Mouse (Mus musculus) midbrain, embryonic 12.5 days (tissue): Measurements from ENCODE around the gene Gm10197. TPM values are rescaled to one million over a fixed set of nuclear protein-coding genes. Genes with fewer than 3 reads are reported as not detected.
A peak's percentile ranks its signal among the peaks of the same experiment; 100 is the strongest.

Source experiments
- ATAC-seq: fragments of 200-750 bp; cut with Nextera tagmentation; 2 replicates; pipeline ENCODE4 v1.8.0; 2017; ENCODE audit warnings: low read depth, moderate TSS enrichment, moderate library complexity; ENCODE audit not compliant: low FRiP score
- H3K27ac ChIP-seq: fragments of 300-500 bp; sonication (generic); replicated peaks from 2 replicates; pipeline ENCODE4 v1.5.1; 2016; ENCODE audit warnings: mild to moderate bottlenecking
- H3K27me3 ChIP-seq: fragments of 300-500 bp; sonication (generic); 2 replicates; pipeline ENCODE4 v1.6.1; 2016; ENCODE audit warnings: mild to moderate bottlenecking
- H3K36me3 ChIP-seq: fragments of 300-500 bp; sonication (generic); 2 replicates; pipeline ENCODE4 v1.6.1; 2016
- H3K4me1 ChIP-seq: fragments of 300-500 bp; sonication (generic); 2 replicates; pipeline ENCODE4 v1.6.1; 2016
- H3K4me2 ChIP-seq: fragments of 300-500 bp; sonication (generic); replicated peaks from 2 replicates; pipeline ENCODE4 v1.6.1; 2016; ENCODE audit warnings: mild to moderate bottlenecking, moderate library complexity
- H3K4me3 ChIP-seq: fragments of 300-500 bp; sonication (generic); 2 replicates; pipeline ENCODE4 v1.5.1; 2016; ENCODE audit warnings: mild to moderate bottlenecking
- H3K9ac ChIP-seq: fragments of 300-500 bp; sonication (generic); replicated peaks from 2 replicates; pipeline ENCODE4 v1.6.1; 2016; ENCODE audit warnings: mild to moderate bottlenecking, moderate library complexity
- H3K9me3 ChIP-seq: fragments of 300-500 bp; sonication (generic); 2 replicates; pipeline ENCODE4 v1.6.1; 2016; ENCODE audit warnings: mild to moderate bottlenecking
- WGBS: fragments of 180-500 bp; shearing (Covaris S2); methylation state at CpG from one replicate; pipeline ENCODE4 v1.1.7; 2016; 5-methylcytosine and 5-hydroxymethylcytosine counted together
- polyA plus RNA-seq: library from polyadenylated mRNA; unstranded; fragments of >200 nt; fragmentation: Nextera tagmentation; extraction: Ambion mirVana; gene quantifications from 2 replicates; pipeline ENCODE4 v1.2.1, GENCODE M21; 2016

Gm10197 gene
- polyA plus RNA-seq, 1 experiment from 2014 or later, result not detected

DNA sequence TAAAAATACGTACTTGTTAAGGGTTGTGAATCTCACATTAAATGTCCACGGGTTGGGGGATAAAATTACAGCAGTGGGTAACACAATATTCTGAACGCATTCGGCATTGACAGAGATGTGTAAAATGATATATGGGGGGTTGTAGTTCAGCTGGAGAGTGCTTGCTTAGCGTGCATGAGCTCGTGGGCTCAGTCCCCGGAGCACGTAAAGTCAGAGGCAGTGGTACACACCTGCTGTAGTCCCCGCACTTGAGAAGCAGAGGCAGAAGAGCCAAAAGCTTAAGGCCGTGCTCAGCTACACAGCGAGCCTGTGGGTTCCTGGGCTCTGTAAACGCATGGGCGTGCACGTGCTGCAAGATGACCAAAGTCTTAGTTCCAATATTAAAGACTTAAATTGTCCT is 25.8 kb downstream of the Gm10197 start:
- Histone ChIP-seq H3K4me1 (peaks cover 18% of the 10 kb centered on the region), H3K4me2 (no peak overlapping the region), H3K9me3 (no peaks in the 10 kb centered on the region), H3K9ac (no peak overlapping the region), H3K27me3 (no peaks in the 10 kb centered on the region), H3K36me3 (peaks cover 7% of the 10 kb centered on the region; the same call in 1 of the 2 replicates), H3K27ac (no peak overlapping the region), H3K4me3 (no peak overlapping the region)
- no peak for ATAC-seq
- WGBS, result 85% methylated on average over 14 of the region's 14 CpGs

DNA sequence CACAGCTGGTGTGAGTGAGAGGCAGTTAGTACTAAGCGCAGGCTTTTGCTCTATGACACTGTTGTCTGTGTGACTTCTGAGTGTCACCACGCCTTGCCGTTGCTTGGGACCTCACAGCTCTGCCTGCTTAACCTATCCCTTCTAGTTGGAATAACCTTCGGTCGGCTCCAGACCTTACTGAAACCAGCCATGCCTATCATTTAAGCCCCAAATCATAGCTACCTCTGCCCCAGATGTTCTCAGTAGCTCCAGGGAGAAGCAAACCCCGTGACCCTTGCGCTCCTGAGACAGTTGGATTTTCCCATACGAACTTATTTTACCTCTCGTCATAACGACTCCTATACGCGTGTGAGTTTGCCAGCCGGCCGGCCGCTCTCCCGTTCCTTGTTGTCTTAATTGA is 27.5 kb downstream of the Gm10197 start:
- no peak overlapping the region for H3K9ac ChIP-seq
- 80% methylated on average over 16 of the region's 16 CpGs for WGBS

DNA sequence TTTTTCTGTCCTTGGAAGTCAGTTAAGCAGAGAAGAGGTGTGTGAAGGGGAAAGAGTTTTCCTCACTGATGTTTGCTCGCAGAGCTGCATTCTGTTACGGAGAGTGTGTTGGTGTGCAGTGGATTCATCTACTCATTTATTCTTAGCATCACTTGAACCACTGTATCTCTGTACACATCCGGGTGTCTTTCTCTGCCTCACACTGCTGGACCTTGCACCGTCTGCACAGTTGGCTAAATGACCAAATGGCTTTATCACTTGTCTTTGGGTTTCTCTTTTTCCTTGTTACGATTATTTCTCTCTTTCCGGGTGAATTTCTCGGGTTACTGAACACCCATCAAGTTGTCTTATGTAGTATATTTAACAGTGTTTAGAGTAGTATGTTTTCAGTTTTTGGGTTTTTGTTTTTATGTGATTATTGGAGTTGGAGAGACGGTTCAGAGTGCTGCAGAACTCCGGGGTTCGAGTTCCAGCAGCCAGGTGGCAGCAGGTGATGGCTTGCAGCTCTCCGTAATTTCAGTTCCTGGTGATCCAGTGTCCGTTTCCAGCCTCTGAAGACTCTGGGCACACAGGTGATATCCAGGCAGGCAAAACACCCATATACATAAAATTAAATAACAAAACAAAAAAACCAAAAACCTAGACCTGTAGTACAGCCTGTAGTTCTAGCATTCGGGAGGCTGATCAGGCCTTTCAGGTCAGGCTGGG is 28.2 kb downstream of the Gm10197 start:
- Histone ChIP-seq H3K9me3 (no peaks in the 10 kb centered on the region), H3K27me3 (no peaks in the 10 kb centered on the region), H3K27ac (no peak overlapping the region), H3K9ac (no peak overlapping the region), H3K4me2 (no peak overlapping the region), H3K4me3 (no peak overlapping the region), H3K4me1 (peaks cover 21% of the 10 kb centered on the region), H3K36me3 (peaks cover 5% of the 10 kb centered on the region; the same call in 1 of the 2 replicates)
- ATAC-seq, result no peak
- 92% methylated on average over 13 of the region's 13 CpGs for WGBS

More for the DNA sequence above, 27.5 kb downstream of the Gm10197 start:
- no peaks in the 10 kb centered on the region for H3K9me3 ChIP-seq
- no peak overlapping the region for H3K4me3 ChIP-seq
- peaks cover 7% of the 10 kb centered on the region; the same call in 1 of the 2 replicates for H3K36me3 ChIP-seq
- no peaks in the 10 kb centered on the region for H3K27me3 ChIP-seq
- H3K27ac ChIP-seq, result no peak overlapping the region
- H3K4me2 ChIP-seq, result no peak overlapping the region
- peaks cover 21% of the 10 kb centered on the region for H3K4me1 ChIP-seq
- no peak for ATAC-seq

GRCm38 (mm10) chr19:53340423-53340822 is 31.1 kb downstream of the Gm10197 start:
- no peaks in the 10 kb centered on the region for H3K27me3 ChIP-seq
- no peak overlapping the region for H3K4me2 ChIP-seq
- H3K36me3 ChIP-seq, result peaks cover 18% of the 10 kb centered on the region
- H3K9ac ChIP-seq, result no peak overlapping the region
- H3K9me3 ChIP-seq, result 0 out of 2 replicates have a peak, but pooled peaks cover 6% of the 10 kb centered on the region
- H3K4me3 ChIP-seq, result no peak overlapping the region
- 30% methylated on average over 6 of the region's 6 CpGs for WGBS
- H3K27ac ChIP-seq, result no peak overlapping the region
- H3K4me1 ChIP-seq, result peaks cover 19% of the 10 kb centered on the region
- ATAC-seq, result no peak

- 93% methylated on average over 9 of the region's 9 CpGs for WGBS
- H3K36me3 ChIP-seq, result peaks cover 43% of the 10 kb centered on the region
Observed at GRCm38 (mm10) chr19:53335241-53335640, 36.3 kb downstream of the Gm10197 start.

GRCm38 (mm10) chr19:53333730-53334129 is 37.8 kb downstream of the Gm10197 start:
- Histone ChIP-seq H3K4me2 (no peak overlapping the region), H3K4me1 (peaks cover 11% of the 10 kb centered on the region), H3K27ac (no peak overlapping the region), H3K9ac (no peak overlapping the region), H3K9me3 (0 out of 2 replicates have a peak, but pooled peaks cover 6% of the 10 kb centered on the region), H3K36me3 (peaks cover 43% of the 10 kb centered on the region), H3K27me3 (no peaks in the 10 kb centered on the region), H3K4me3 (no peak overlapping the region)
- WGBS, result 95% methylated on average over 6 of the region's 6 CpGs
- ATAC-seq, result no peak

More at GRCm38 (mm10) chr19:53335241-53335640, 36.3 kb downstream of the Gm10197 start:
- Histone ChIP-seq H3K9ac (no peak overlapping the region), H3K4me3 (no peak overlapping the region), H3K9me3 (0 out of 2 replicates have a peak, but pooled peaks cover 6% of the 10 kb centered on the region), H3K27ac (no peak overlapping the region), H3K4me2 (no peak overlapping the region), H3K27me3 (no peaks in the 10 kb centered on the region), H3K4me1 (peaks cover 5% of the 10 kb centered on the region)
- ATAC-seq, result no peak

GRCm38 (mm10) chr19:53331882-53332500 is 39.6 kb downstream of the Gm10197 start:
- no peak for ATAC-seq
- no peak overlapping the region for H3K4me3 ChIP-seq
- H3K4me2 ChIP-seq, result no peak overlapping the region
- 0 out of 2 replicates have a peak, but pooled peaks cover under 1% of the 10 kb centered on the region for H3K9me3 ChIP-seq
- no peak overlapping the region for H3K9ac ChIP-seq
- peaks cover 29% of the 10 kb centered on the region for H3K36me3 ChIP-seq
- WGBS, result 93% methylated on average over 21 of the region's 21 CpGs
- H3K27ac ChIP-seq, result no peak overlapping the region
- peaks cover 11% of the 10 kb centered on the region for H3K4me1 ChIP-seq
- no peaks in the 10 kb centered on the region for H3K27me3 ChIP-seq

GRCm38 (mm10) chr19:53329992-53330381 is 41.6 kb downstream of the Gm10197 start:
- no peaks in the 10 kb centered on the region for H3K27me3 ChIP-seq
- peaks cover 27% of the 10 kb centered on the region for H3K4me1 ChIP-seq
- peak overlapping the region; percentile 75 for H3K4me3 ChIP-seq
- H3K4me2 ChIP-seq, result peak overlapping the region; percentile 100
- peaks cover 20% of the 10 kb centered on the region for H3K36me3 ChIP-seq
- H3K9ac ChIP-seq, result peak overlapping the region; percentile 80
- H3K9me3 ChIP-seq, result no peaks in the 10 kb centered on the region
- H3K27ac ChIP-seq, result peak overlapping the region; percentile 60; the same call in 1 of the 2 replicates
- under 1% methylated on average over 27 of the region's 29 CpGs for WGBS
- ATAC-seq, result peak; percentile 57

DNA sequence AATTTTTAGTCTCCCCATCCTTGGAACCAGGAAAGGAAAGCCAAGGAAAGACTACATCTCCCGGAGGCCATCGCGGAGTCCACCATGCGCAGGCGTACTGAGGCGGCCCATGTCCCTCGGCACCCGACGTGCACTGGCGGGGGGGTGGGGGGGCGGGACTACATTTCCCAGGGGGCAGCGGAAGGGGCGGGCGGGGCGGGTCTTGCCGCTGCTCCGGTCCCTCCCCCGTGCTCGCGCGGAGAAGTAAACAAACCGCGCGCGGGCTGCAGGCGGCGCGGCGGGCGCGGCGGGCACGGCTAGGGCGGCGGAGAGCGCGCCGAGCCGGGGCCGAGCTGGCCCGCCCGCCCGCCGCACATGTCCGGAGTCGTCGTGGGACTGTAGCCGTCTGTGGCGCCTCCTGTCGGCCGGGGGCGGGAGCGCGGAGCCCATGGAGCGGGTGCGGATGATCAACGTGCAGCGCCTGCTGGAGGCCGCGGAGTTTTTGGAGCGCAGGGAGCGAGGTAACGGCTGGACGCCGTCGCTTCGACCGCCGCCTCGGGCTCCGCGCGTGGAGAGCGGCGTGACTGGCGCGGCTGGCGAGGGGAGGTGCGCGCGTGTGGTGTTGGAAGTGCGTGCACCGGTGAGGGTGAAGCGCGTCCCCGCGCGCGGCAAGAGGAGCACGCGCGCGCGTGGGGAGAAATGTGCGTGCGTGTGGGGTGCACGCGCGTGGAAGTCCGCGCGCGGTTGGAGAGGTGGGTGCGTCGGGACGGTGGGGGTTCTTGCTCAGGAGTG is 42.2 kb downstream of the Gm10197 start:
- WGBS, result under 1% methylated on average over 87 of the region's 106 CpGs
- peaks cover 33% of the 10 kb centered on the region for H3K4me1 ChIP-seq

GRCm38 (mm10) chr19:53328116-53328515 is 43.5 kb downstream of the Gm10197 start:
- Histone ChIP-seq H3K4me3 (no peak overlapping the region), H3K27ac (peak overlapping the region; percentile 15; the same call in 1 of the 2 replicates), H3K27me3 (no peaks in the 10 kb centered on the region), H3K9me3 (no peaks in the 10 kb centered on the region), H3K4me1 (peaks cover 35% of the 10 kb centered on the region), H3K4me2 (no peak overlapping the region), H3K9ac (no peak overlapping the region), H3K36me3 (peaks cover 12% of the 10 kb centered on the region)
- no peak for ATAC-seq
- WGBS, result 69% methylated on average over 9 of the region's 9 CpGs

More for the DNA sequence above, 42.2 kb downstream of the Gm10197 start:
- Histone ChIP-seq H3K27ac (peak overlapping the region; percentile 60), H3K4me2 (peak overlapping the region; percentile 100), H3K27me3 (no peaks in the 10 kb centered on the region), H3K9ac (peak overlapping the region; percentile 80), H3K9me3 (no peaks in the 10 kb centered on the region), H3K36me3 (peaks cover 16% of the 10 kb centered on the region), H3K4me3 (peak overlapping the region; percentile 75)
- peak; percentile 84 for ATAC-seq

DNA sequence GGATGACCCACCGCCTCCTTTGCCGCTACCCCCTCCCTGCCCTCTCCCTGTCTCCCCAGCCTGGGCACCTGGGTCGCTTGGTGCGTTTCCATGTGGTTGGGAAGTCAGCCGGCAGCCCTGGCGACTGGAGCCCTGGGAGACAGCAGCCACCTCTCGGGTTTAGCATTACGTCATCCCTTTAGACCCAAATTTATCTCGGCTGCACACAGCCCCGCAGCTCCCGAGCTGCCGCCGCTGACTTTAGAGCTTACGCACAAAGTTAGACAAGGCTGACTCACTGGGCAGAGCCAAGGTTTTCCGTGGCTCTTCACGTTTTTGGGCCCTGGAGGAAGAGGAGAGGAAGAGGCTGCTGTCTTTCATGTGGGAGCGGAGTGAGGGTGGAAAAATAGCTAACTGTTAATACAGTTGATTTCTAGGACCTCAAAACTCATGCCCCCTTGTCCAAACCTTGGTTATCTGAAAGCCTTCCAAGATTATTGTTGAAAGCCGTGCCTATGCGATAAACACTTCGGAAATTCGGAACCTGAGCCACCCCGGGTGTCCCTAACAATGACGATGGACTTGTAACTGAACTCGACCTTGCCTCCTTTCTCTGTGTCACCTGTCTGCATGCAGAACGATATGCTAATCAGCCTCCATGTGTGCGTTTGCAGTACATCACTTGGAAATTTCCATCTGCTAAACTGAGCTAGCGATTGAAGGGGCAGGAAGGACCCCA is 45.8 kb downstream of the Gm10197 start:
- WGBS, result 11% methylated on average over 27 of the region's 27 CpGs
- Histone ChIP-seq H3K9me3 (no peaks in the 10 kb centered on the region), H3K4me1 (peaks cover 35% of the 10 kb centered on the region), H3K36me3 (no peaks in the 10 kb centered on the region), H3K27ac (peak overlapping the region; percentile 52; the same call in 1 of the 2 replicates), H3K4me3 (peak overlapping the region; percentile 29), H3K27me3 (no peaks in the 10 kb centered on the region), H3K4me2 (peak overlapping the region; percentile 51), H3K9ac (peak overlapping the region; percentile 45)
- peak; percentile 35; the same call in 1 of the 2 replicates for ATAC-seq
